Mouse (Mus musculus): ENCODE measurements around the gene Foxc2.

DNA sequence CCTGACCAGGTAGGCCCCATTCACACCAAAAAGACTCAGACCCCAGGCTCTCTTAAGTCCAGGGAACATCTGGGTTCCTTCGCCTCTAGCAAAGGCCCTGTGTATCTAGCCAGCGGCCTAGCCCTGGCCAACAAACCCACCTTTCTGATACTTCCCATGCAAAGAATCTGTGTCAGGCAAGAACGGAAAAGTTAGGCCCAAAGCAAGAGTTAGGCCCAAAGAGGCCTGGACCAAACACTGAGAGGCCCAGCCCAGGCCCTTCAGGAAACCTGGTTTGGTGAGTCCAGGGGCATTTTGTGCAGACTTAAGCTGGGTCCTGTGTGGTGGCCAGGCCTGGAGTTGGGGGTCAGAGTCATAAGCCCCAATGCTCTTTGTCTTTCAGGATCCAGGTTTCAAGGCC lies 30.4 kb upstream of the Foxc2 start:
- TF ChIP-seq CTCF (IDR thresholded peaks at IDR 0.05; ENCODE audit: low read depth, low read length): no peak
- no peak for TF ChIP-seq TAL1 (conservative IDR thresholded peaks at IDR 0.05; ENCODE audit: low read depth, low read length)
- TF ChIP-seq GATA1 (IDR thresholded peaks at IDR 0.05; ENCODE audit: borderline replicate concordance, low read length): no peak
- no peak for TF ChIP-seq POLR2AphosphoS5 (IDR thresholded peaks at IDR 0.05; ENCODE audit: insufficient replicate concordance, low read depth, low read length)
- no peak for TF ChIP-seq GATA2 (IDR thresholded peaks at IDR 0.05; ENCODE audit: borderline replicate concordance, low read depth, low read length)
